Mouse (Mus musculus) embryonic facial prominence, embryonic 12.5 days (tissue): ENCODE results near the gene Prr15l. TPM values are rescaled to one million over a fixed set of nuclear protein-coding genes. Genes with fewer than 3 reads are reported as not detected.

ENCODE experiments used
- ATAC-seq: fragments of 200-750 bp; cut with Nextera tagmentation; 2 replicates; pipeline ENCODE4 v1.8.0; 2017; ENCODE audit not compliant: insufficient number of reproducible peaks, insufficient read depth, low FRiP score, low TSS enrichment
- H3K27ac ChIP-seq: fragments of 300-500 bp; sonication (generic); 2 replicates; pipeline ENCODE4 v1.5.1; 2016; ENCODE audit warnings: mild to moderate bottlenecking
- H3K27me3 ChIP-seq: fragments of 300-500 bp; sonication (generic); 2 replicates; pipeline ENCODE4 v1.6.1; 2016; ENCODE audit warnings: mild to moderate bottlenecking, moderate library complexity
- H3K36me3 ChIP-seq: fragments of 300-500 bp; sonication (generic); 2 replicates; pipeline ENCODE4 v1.6.1; 2016; ENCODE audit warnings: mild to moderate bottlenecking
- H3K4me1 ChIP-seq: fragments of 300-500 bp; sonication (generic); 2 replicates; pipeline ENCODE4 v1.6.1; 2016
- H3K4me2 ChIP-seq: fragments of 300-500 bp; sonication (generic); replicated peaks from 2 replicates; pipeline ENCODE4 v1.6.1; 2016; ENCODE audit warnings: mild to moderate bottlenecking, moderate library complexity
- H3K4me3 ChIP-seq: fragments of 300-500 bp; sonication (generic); 2 replicates; pipeline ENCODE4 v1.5.1; 2016; ENCODE audit warnings: mild to moderate bottlenecking
- H3K9ac ChIP-seq: fragments of 300-500 bp; sonication (generic); 2 replicates; pipeline ENCODE4 v1.6.1; 2016; ENCODE audit warnings: mild to moderate bottlenecking, moderate library complexity
- H3K9me3 ChIP-seq: fragments of 300-500 bp; sonication (generic); 2 replicates; pipeline ENCODE4 v1.6.1; 2016; ENCODE audit warnings: mild to moderate bottlenecking, moderate library complexity
- WGBS: fragments of 180-500 bp; shearing (Covaris S2); methylation state at CpG from one replicate; pipeline ENCODE4 v1.1.7; 2016; 5-methylcytosine and 5-hydroxymethylcytosine counted together
- polyA plus RNA-seq: library from polyadenylated mRNA; unstranded; fragments of >200 nt; fragmentation: Nextera tagmentation; extraction: Ambion mirVana; gene quantifications from 2 replicates; pipeline ENCODE4 v1.2.1, GENCODE M21; 2016

Gene Prr15l
- polyA plus RNA-seq, 1 experiment from 2014 or later = 2.4 TPM

DNA sequence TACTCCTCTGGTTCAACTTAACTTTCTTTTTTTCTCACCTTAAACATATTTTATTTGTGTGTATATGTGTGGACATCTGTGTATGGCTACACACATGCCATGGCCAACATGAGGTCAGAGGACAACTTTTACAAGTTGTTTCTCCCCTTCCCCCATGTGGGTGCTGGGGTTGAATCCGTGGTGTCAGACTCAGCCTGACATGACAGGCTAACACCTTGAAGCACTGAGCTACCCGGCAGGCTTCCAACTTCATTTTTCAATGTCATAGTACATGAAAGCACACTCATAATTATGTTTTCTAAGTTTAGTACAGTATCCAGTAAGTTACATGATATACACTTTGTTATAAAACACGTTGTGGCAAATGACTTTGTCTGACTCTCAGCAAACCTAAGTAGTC, 42.4 kb downstream of the Prr15l start:
- 77% methylated on average over 3 of the region's 3 CpGs for WGBS
- H3K27me3 ChIP-seq = no peaks in the 10 kb centered on the region
- H3K36me3 ChIP-seq = no peaks in the 10 kb centered on the region
- no peak overlapping the region for H3K4me2 ChIP-seq
- H3K9ac ChIP-seq = no peak overlapping the region
- no peak for ATAC-seq
- no peaks in the 10 kb centered on the region for H3K9me3 ChIP-seq
- H3K4me1 ChIP-seq = peaks cover 11% of the 10 kb centered on the region
- peak overlapping the region; percentile 38; the same call in 1 of the 2 replicates for H3K27ac ChIP-seq
- no peak overlapping the region for H3K4me3 ChIP-seq

DNA sequence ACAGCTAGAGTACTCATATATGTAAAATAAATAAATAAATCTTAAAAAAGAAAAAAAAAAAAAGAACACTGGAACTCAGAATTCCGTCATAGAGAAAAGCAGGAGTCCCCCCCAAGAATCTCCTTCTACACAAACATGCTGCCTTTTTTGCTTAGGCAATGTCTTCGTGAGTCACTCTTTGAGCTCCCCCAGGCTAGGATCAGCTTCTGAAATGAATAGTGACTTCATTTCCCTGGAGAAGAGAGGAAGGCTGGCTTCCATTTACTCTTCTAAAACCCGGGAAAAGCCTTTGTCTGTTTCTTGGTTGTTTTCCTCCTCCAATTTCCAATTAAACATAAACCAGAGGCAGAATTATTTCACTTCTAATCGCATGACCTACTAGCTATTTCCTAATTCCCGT, 45.0 kb downstream of the Prr15l start:
- ATAC-seq = no peak
- Histone ChIP-seq H3K36me3 (no peaks in the 10 kb centered on the region), H3K27ac (0 out of 2 replicates have a peak overlapping the region, but pooled peaks have one; percentile 46), H3K4me3 (no peak overlapping the region), H3K9me3 (no peaks in the 10 kb centered on the region), H3K9ac (no peak overlapping the region), H3K27me3 (no peaks in the 10 kb centered on the region), H3K4me2 (no peak overlapping the region), H3K4me1 (peaks cover 21% of the 10 kb centered on the region)
- 52% methylated on average over 5 of the region's 5 CpGs for WGBS

GRCm38 (mm10) chr11:96973426-96973964, 45.6 kb downstream of the Prr15l start:
- Histone ChIP-seq H3K4me2 (no peak overlapping the region), H3K9me3 (no peaks in the 10 kb centered on the region), H3K4me1 (peaks cover 24% of the 10 kb centered on the region)

DNA sequence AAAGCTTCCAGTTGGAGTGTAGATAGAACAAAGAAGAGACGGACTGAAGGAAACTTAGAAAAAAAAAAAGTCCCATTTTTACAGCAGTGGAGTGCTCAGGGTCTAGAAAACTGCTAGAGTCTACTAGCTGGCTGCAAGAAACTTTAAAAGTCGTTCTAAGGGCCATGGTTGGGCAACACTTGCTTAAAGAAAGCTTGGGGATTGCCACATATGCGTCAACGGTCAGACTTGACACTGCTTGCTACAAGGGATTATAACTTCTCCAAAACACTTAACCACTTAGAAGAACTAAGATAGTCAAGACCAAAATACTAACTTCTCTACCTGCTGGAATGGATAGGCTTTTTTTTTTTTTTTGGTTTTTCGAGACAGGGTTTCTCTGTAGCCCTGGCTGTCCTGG, 46.9 kb downstream of the Prr15l start:
- 85% methylated on average over 5 of the region's 5 CpGs for WGBS
- no peak overlapping the region for H3K4me2 ChIP-seq
- ATAC-seq = no peak
- peaks cover 27% of the 10 kb centered on the region for H3K4me1 ChIP-seq
- H3K27me3 ChIP-seq = no peaks in the 10 kb centered on the region
- no peak overlapping the region for H3K4me3 ChIP-seq
- H3K9ac ChIP-seq = no peak overlapping the region
- H3K27ac ChIP-seq = no peak overlapping the region
- no peaks in the 10 kb centered on the region for H3K36me3 ChIP-seq
- no peaks in the 10 kb centered on the region for H3K9me3 ChIP-seq

More at GRCm38 (mm10) chr11:96973426-96973964, 45.6 kb downstream of the Prr15l start:
- no peak for ATAC-seq
- peak overlapping the region; percentile 46; the same call in 1 of the 2 replicates for H3K27ac ChIP-seq
- H3K36me3 ChIP-seq = no peaks in the 10 kb centered on the region
- 81% methylated on average over 5 of the region's 5 CpGs for WGBS
- H3K9ac ChIP-seq = no peak overlapping the region
- H3K27me3 ChIP-seq = no peaks in the 10 kb centered on the region
- H3K4me3 ChIP-seq = no peak overlapping the region

DNA sequence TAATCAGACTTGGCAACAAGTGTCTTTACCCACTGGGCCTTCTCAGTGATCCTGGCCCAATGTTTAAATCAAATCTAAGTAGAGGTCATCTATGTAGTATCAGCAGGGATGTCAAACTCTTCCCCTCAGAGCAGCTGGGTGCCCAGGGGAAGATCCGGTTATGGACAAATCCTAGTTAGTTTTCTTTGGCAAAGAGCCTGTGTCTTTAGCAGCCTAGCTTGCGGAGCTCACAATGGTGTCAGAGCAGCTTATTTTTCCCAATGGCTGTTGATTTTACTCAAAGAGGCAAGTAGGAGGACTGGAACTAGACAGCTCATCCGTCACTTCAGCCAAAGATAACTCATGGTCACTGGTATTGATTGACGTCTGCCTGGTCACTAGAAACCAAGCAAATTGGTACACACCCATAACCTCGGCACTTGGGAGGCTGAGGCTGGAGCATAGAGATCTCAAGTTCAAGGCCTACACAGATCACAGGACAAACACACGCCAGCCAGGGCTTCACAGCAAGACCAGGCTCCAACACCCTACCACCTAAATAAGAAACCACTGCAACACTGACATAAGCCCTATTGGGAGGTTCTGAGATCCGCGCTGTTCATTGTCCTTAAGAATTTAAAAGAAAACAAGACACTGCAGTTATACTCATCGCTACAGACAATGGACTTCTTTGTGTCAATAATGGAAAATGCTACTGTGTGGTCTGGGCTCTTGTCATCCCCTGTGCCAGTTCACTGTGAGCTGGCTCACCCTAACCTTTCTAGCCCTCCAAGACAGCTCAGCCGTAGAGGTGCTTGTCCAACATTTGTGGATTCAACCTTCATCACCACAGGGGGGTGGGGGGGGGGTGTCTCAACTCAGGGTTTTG, 47.8 kb downstream of the Prr15l start:
- H3K4me2 ChIP-seq = peak overlapping the region; percentile 80
- ATAC-seq = no peak
- H3K27me3 ChIP-seq = no peaks in the 10 kb centered on the region
- no peaks in the 10 kb centered on the region for H3K36me3 ChIP-seq
- no peak overlapping the region for H3K9ac ChIP-seq
- H3K4me1 ChIP-seq = peaks cover 27% of the 10 kb centered on the region
- H3K4me3 ChIP-seq = peak overlapping the region; percentile 85; the same call in 1 of the 2 replicates
- H3K9me3 ChIP-seq = no peaks in the 10 kb centered on the region
- H3K27ac ChIP-seq = peak overlapping the region; percentile 95
- 76% methylated on average over 10 of the region's 10 CpGs for WGBS

DNA sequence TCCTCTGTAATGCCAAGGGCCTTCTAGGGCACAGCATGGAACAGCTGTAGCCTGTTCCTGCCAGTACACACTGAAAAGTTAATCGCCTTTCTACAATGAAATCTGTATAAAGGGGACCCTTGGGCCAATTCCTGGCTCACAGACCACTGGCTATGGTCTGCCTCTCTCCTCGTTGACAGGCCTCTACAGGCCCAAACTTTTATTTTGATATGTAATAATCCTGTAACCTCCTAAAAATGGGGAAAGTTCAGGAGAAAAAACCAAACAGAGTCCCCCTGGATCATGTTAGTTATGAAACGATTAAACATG, 48.4 kb downstream of the Prr15l start:
- H3K4me2 ChIP-seq = peak overlapping the region; percentile 80
- peak overlapping the region; percentile 85 for H3K4me3 ChIP-seq
- peak overlapping the region; percentile 88 for H3K9ac ChIP-seq
- H3K9me3 ChIP-seq = no peaks in the 10 kb centered on the region
- WGBS = 45% methylated on average over 3 of the region's 3 CpGs
- H3K36me3 ChIP-seq = no peaks in the 10 kb centered on the region
- no peak for ATAC-seq
- H3K27ac ChIP-seq = peak overlapping the region; percentile 95
- peaks cover 27% of the 10 kb centered on the region for H3K4me1 ChIP-seq
- H3K27me3 ChIP-seq = peaks cover 1% of the 10 kb centered on the region; the same call in 1 of the 2 replicates

- peak overlapping the region; percentile 80 for H3K4me2 ChIP-seq
- no peaks in the 10 kb centered on the region for H3K36me3 ChIP-seq
- H3K4me3 ChIP-seq = peak overlapping the region; percentile 85
- no peaks in the 10 kb centered on the region for H3K9me3 ChIP-seq
- H3K9ac ChIP-seq = peak overlapping the region; percentile 88
- WGBS = under 1% methylated on average over 44 of the region's 50 CpGs
- peaks cover 6% of the 10 kb centered on the region; the same call in 1 of the 2 replicates for H3K27me3 ChIP-seq
- H3K4me1 ChIP-seq = peaks cover 27% of the 10 kb centered on the region
- H3K27ac ChIP-seq = peak overlapping the region; percentile 95
- ATAC-seq = peak; percentile 47; the same call in 1 of the 2 replicates
Observed at GRCm38 (mm10) chr11:96976911-96977591, 49.1 kb downstream of the Prr15l start.

GRCm38 (mm10) chr11:96977606-96978400, 49.9 kb downstream of the Prr15l start:
- under 1% methylated on average over 45 of the region's 45 CpGs for WGBS
- Histone ChIP-seq H3K4me3 (peak overlapping the region; percentile 85), H3K36me3 (no peaks in the 10 kb centered on the region), H3K4me2 (peak overlapping the region; percentile 80), H3K27me3 (peaks cover 6% of the 10 kb centered on the region; the same call in 1 of the 2 replicates), H3K9ac (peak overlapping the region; percentile 88), H3K4me1 (peaks cover 22% of the 10 kb centered on the region), H3K9me3 (no peaks in the 10 kb centered on the region), H3K27ac (peak overlapping the region; percentile 95)
- peak; percentile 95 for ATAC-seq

GRCm38 (mm10) chr11:96978401-96979246, 50.7 kb downstream of the Prr15l start:
- 29% methylated on average over 17 of the region's 17 CpGs for WGBS
- peaks cover 6% of the 10 kb centered on the region; the same call in 1 of the 2 replicates for H3K27me3 ChIP-seq
- H3K27ac ChIP-seq = peak overlapping the region; percentile 78
- H3K9me3 ChIP-seq = no peaks in the 10 kb centered on the region
- H3K36me3 ChIP-seq = no peaks in the 10 kb centered on the region
- no peak for ATAC-seq
- peak overlapping the region; percentile 72 for H3K4me2 ChIP-seq
- H3K4me1 ChIP-seq = peaks cover 18% of the 10 kb centered on the region
- H3K9ac ChIP-seq = peak overlapping the region; percentile 67
- peak overlapping the region; percentile 85 for H3K4me3 ChIP-seq

DNA sequence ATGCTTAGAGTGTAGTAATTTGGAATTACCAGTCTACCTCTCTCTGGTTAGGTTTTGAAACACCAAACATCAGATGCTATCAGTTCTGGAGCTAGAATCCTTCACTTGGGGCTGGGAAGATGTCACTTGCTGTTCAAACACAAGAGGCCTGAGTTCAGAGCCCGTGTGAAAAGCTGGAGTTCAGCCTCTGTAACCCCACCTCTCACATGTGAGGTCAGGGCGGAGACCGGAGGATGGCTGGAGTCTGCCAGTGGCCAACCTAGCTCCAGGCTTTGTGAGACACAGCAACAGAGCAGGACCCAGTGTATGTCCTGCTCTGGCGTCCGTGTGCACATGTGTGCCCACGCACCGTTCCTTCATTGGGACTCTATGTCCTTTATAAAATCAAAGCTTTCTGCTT, 51.4 kb downstream of the Prr15l start:
- Histone ChIP-seq H3K9ac (no peak overlapping the region), H3K4me2 (no peak overlapping the region), H3K9me3 (no peaks in the 10 kb centered on the region), H3K4me1 (peaks cover 18% of the 10 kb centered on the region), H3K4me3 (no peak overlapping the region), H3K27ac (no peak overlapping the region), H3K27me3 (peaks cover 9% of the 10 kb centered on the region; the same call in 1 of the 2 replicates), H3K36me3 (no peaks in the 10 kb centered on the region)
- WGBS = 84% methylated on average over 7 of the region's 7 CpGs
- ATAC-seq = no peak
